Mouse (Mus musculus) liver, embryonic 12.5 days (tissue): Measurements from ENCODE around the gene Pfkm. TPM values are rescaled to one million over a fixed set of nuclear protein-coding genes. Genes with fewer than 3 reads are reported as not detected.

ENCODE experiments used
- ATAC-seq: fragments of 200-750 bp; cut with Nextera tagmentation; 2 replicates; pipeline ENCODE4 v1.8.0; 2017; ENCODE audit warnings: moderate number of reproducible peaks, mild to moderate bottlenecking, moderate library complexity
- H3K27ac ChIP-seq: fragments of 300-500 bp; sonication (generic); 2 replicates; pipeline ENCODE4 v1.5.1; 2016; ENCODE audit warnings: mild to moderate bottlenecking
- H3K27me3 ChIP-seq: fragments of 300-500 bp; sonication (generic); replicated peaks from 2 replicates; pipeline ENCODE4 v1.6.1; 2016; ENCODE audit warnings: mild to moderate bottlenecking, moderate library complexity
- H3K36me3 ChIP-seq: fragments of 300-500 bp; sonication (generic); 2 replicates; pipeline ENCODE4 v1.6.1; 2016; ENCODE audit warnings: mild to moderate bottlenecking, moderate library complexity
- H3K4me1 ChIP-seq: fragments of 300-500 bp; sonication (generic); 2 replicates; pipeline ENCODE4 v1.6.1; 2016
- H3K4me2 ChIP-seq: fragments of 300-500 bp; sonication (generic); 2 replicates; pipeline ENCODE4 v1.6.1; 2016; ENCODE audit warnings: mild to moderate bottlenecking, moderate library complexity
- H3K4me3 ChIP-seq: fragments of 300-500 bp; sonication (generic); 2 replicates; pipeline ENCODE4 v1.5.1; 2016; ENCODE audit warnings: mild to moderate bottlenecking, moderate library complexity
- H3K9ac ChIP-seq: fragments of 300-500 bp; sonication (generic); 2 replicates; pipeline ENCODE4 v1.6.1; 2016; ENCODE audit warnings: mild to moderate bottlenecking, moderate library complexity
- H3K9me3 ChIP-seq: fragments of 300-500 bp; sonication (generic); replicated peaks from 2 replicates; pipeline ENCODE4 v1.6.1; 2016; ENCODE audit warnings: mild to moderate bottlenecking, moderate library complexity
- WGBS: fragments of 180-500 bp; shearing (Covaris S2); methylation state at CpG from one replicate; pipeline ENCODE4 v1.1.7; 2016; ENCODE audit not compliant: insufficient replicate concordance; 5-methylcytosine and 5-hydroxymethylcytosine counted together
- polyA plus RNA-seq: library from polyadenylated mRNA; unstranded; fragments of >200 nt; fragmentation: Nextera tagmentation; extraction: Ambion mirVana; gene quantifications from 2 replicates; pipeline ENCODE4 v1.2.1, GENCODE M21; 2016

Gene Pfkm
- polyA plus RNA-seq, 1 experiment from 2014 or later, result 30.3 TPM

GRCm38 (mm10) chr15:98148356-98148755 lies 56.0 kb downstream of the Pfkm start:
- H3K4me1 ChIP-seq, result peaks cover 15% of the 10 kb centered on the region
- H3K4me3 ChIP-seq, result no peak overlapping the region
- H3K27me3 ChIP-seq, result peaks cover 13% of the 10 kb centered on the region; the same call in 1 of the 2 replicates
- H3K9me3 ChIP-seq, result no peaks in the 10 kb centered on the region
- H3K4me2 ChIP-seq, result no peak overlapping the region
- no peak overlapping the region for H3K27ac ChIP-seq
- no peak for ATAC-seq
- H3K36me3 ChIP-seq, result no peaks in the 10 kb centered on the region
- 65% methylated on average over 3 of the region's 3 CpGs for WGBS
- no peak overlapping the region for H3K9ac ChIP-seq

DNA sequence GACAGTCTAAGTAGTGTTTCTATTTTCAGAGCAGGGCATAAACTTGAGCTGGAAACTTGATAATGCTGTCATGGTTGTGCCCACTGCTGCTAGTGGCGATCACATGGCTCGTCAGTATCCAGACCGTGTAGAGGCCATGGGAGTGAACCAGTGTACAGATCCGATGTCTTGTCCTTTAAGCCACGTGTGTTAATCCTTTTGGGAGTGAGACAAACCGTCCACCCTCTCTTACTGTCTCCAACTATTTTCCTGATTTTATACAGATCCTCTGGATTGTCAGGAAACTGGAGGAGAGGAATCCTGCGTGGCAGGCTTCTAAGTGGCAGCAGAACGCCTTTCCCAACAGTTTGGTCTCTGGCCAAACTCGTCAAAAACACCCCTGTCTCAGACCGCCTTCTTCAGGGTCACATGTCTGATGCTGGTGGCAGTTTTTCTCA lies 56.8 kb downstream of the Pfkm start:
- no peak overlapping the region for H3K27ac ChIP-seq
- H3K4me3 ChIP-seq, result no peak overlapping the region
- H3K4me2 ChIP-seq, result no peak overlapping the region
- H3K36me3 ChIP-seq, result no peaks in the 10 kb centered on the region
- WGBS, result 58% methylated on average over 10 of the region's 10 CpGs
- ATAC-seq, result no peak
- H3K9me3 ChIP-seq, result no peaks in the 10 kb centered on the region
- peaks cover 13% of the 10 kb centered on the region; the same call in 1 of the 2 replicates for H3K27me3 ChIP-seq
- H3K9ac ChIP-seq, result no peak overlapping the region
- peaks cover 14% of the 10 kb centered on the region for H3K4me1 ChIP-seq

DNA sequence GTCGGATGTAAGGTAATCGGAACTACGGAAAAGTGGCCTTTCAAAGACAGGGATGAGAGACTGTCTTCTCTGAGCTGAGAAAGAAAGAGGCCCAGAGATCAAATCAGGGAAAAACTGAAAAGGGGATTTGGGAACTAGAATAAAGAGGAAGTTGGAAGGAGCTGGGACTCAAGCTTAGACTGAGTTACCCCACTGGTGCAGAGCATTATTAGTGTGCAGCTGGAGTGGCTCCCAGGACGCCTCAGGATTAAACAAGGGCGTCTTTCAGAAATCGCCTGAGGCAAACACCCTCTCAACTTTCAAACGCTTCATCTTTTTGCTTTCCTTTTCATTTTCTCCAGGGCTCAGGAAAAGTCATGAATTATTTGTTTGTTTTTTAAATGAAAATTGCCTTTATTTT lies 60.5 kb downstream of the Pfkm start:
- Histone ChIP-seq H3K4me1 (no peaks in the 10 kb centered on the region), H3K9me3 (no peaks in the 10 kb centered on the region), H3K36me3 (no peaks in the 10 kb centered on the region), H3K4me3 (no peak overlapping the region), H3K27me3 (peaks cover 13% of the 10 kb centered on the region), H3K9ac (no peak overlapping the region), H3K4me2 (no peak overlapping the region), H3K27ac (no peak overlapping the region)
- no peak for ATAC-seq
- WGBS, result 78% methylated on average over 7 of the region's 7 CpGs

DNA sequence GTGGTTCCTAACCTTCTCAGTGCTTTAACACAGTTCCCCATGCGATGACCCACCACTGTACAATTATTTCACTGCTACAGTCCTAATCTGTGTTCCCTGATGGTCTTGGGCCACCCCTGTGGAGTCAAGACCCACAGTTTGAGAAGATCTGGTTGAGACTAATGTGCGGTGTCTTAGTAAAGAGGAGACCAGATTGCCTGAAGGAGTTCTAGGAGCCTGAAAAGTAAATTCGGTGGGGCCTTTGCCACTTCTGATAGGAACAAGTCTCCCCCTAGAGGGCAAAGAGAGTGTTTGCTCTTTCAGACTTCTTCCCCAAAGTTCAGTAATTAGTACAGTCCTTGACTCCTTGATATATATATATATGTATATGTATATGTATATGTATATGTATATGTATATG lies 61.2 kb downstream of the Pfkm start:
- Histone ChIP-seq H3K4me2 (no peak overlapping the region), H3K27ac (no peak overlapping the region), H3K9me3 (no peaks in the 10 kb centered on the region), H3K4me3 (no peak overlapping the region), H3K27me3 (peaks cover 13% of the 10 kb centered on the region), H3K9ac (no peak overlapping the region), H3K4me1 (no peaks in the 10 kb centered on the region), H3K36me3 (no peaks in the 10 kb centered on the region)
- no peak for ATAC-seq
- 35% methylated on average over 3 of the region's 3 CpGs for WGBS

GRCm38 (mm10) chr15:98154146-98154545 lies 61.8 kb downstream of the Pfkm start:
- no peak overlapping the region for H3K4me2 ChIP-seq
- H3K4me3 ChIP-seq, result no peak overlapping the region
- peaks cover 13% of the 10 kb centered on the region for H3K27me3 ChIP-seq
- no peaks in the 10 kb centered on the region for H3K9me3 ChIP-seq
- ATAC-seq, result no peak
- H3K36me3 ChIP-seq, result no peaks in the 10 kb centered on the region
- no peaks in the 10 kb centered on the region for H3K4me1 ChIP-seq
- no peak overlapping the region for H3K27ac ChIP-seq
- no peak overlapping the region for H3K9ac ChIP-seq
- WGBS, result 52% methylated on average over 4 of the region's 4 CpGs

GRCm38 (mm10) chr15:98154631-98155030 lies 62.2 kb downstream of the Pfkm start:
- Histone ChIP-seq H3K4me2 (no peak overlapping the region), H3K4me3 (no peak overlapping the region), H3K36me3 (no peaks in the 10 kb centered on the region), H3K9ac (no peak overlapping the region), H3K27me3 (peaks cover 13% of the 10 kb centered on the region), H3K4me1 (no peaks in the 10 kb centered on the region), H3K27ac (no peak overlapping the region), H3K9me3 (no peaks in the 10 kb centered on the region)
- 60% methylated on average over 3 of the region's 3 CpGs for WGBS
- ATAC-seq, result no peak

GRCm38 (mm10) chr15:98155272-98155671 lies 62.9 kb downstream of the Pfkm start:
- Histone ChIP-seq H3K4me3 (no peak overlapping the region), H3K9ac (no peak overlapping the region), H3K36me3 (no peaks in the 10 kb centered on the region), H3K4me2 (no peak overlapping the region), H3K9me3 (no peaks in the 10 kb centered on the region), H3K27me3 (peaks cover 13% of the 10 kb centered on the region), H3K4me1 (no peaks in the 10 kb centered on the region), H3K27ac (no peak overlapping the region)
- ATAC-seq, result no peak
- 83% methylated on average over 5 of the region's 5 CpGs for WGBS

DNA sequence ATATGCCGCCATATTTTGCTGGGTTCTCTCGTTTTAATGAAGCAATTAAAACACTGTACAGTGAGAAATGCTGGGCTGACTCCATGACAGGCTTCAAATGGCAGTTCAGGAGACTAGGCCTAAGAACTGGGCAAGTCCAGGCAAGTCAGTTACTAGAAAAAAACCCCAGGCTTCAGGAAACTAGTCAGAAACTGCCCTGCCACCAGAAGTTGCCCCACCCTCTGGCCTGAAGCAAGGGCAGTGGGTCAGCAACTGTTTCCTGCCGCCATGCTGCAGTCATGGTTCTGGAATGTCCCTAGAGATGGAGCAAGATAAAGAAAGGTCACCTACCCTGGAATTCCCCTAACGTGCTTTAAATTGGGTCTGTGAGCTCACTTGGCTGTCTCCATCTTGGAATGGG lies 63.6 kb downstream of the Pfkm start:
- Histone ChIP-seq H3K27ac (no peak overlapping the region), H3K4me1 (peaks cover 4% of the 10 kb centered on the region; the same call in 1 of the 2 replicates), H3K27me3 (peaks cover 12% of the 10 kb centered on the region), H3K9me3 (no peaks in the 10 kb centered on the region), H3K36me3 (no peaks in the 10 kb centered on the region), H3K4me2 (no peak overlapping the region), H3K4me3 (no peak overlapping the region), H3K9ac (no peak overlapping the region)
- whole genome bisulfite sequencing, result 69% methylated on average over 4 of the region's 4 CpGs
- ATAC-seq, result no peak

DNA sequence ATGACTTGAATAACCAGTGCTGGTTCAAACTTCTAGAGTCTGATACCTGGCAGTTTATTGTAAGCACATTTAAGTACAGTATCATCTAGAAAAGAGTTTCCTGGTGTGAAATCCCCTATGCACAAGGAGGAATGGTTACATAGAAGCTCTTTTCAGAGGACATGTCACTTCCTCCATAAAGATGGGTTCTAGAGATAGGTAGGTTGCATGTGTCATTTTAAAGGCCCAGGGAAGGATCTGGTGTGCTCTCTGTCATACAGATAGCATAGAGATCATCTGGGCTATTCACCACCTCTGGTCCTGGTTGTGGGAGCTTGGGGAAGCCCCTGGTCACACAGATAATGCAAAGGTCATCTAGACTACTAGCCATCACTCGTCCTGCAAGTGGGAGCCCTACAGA lies 64.9 kb downstream of the Pfkm start:
- 35% methylated on average over 1 of the region's 1 CpGs for WGBS
- Histone ChIP-seq H3K36me3 (no peaks in the 10 kb centered on the region), H3K27ac (no peak overlapping the region), H3K9me3 (no peaks in the 10 kb centered on the region), H3K4me1 (peaks cover 6% of the 10 kb centered on the region; the same call in 1 of the 2 replicates), H3K9ac (no peak overlapping the region), H3K4me2 (no peak overlapping the region), H3K27me3 (peaks cover 11% of the 10 kb centered on the region; the same call in 1 of the 2 replicates), H3K4me3 (no peak overlapping the region)
- ATAC-seq, result no peak

GRCm38 (mm10) chr15:98161026-98161805 lies 68.8 kb downstream of the Pfkm start:
- H3K4me2 ChIP-seq, result no peak overlapping the region
- no peaks in the 10 kb centered on the region for H3K36me3 ChIP-seq
- WGBS, result 53% methylated on average over 19 of the region's 19 CpGs
- no peak overlapping the region for H3K27ac ChIP-seq
- H3K4me3 ChIP-seq, result no peak overlapping the region
- no peaks in the 10 kb centered on the region for H3K9me3 ChIP-seq
- peaks cover 6% of the 10 kb centered on the region; the same call in 1 of the 2 replicates for H3K4me1 ChIP-seq
- H3K9ac ChIP-seq, result no peak overlapping the region
- H3K27me3 ChIP-seq, result peaks cover 41% of the 10 kb centered on the region
- no peak for ATAC-seq

- Histone ChIP-seq H3K9me3 (no peaks in the 10 kb centered on the region), H3K9ac (no peak overlapping the region), H3K4me1 (peaks cover 9% of the 10 kb centered on the region), H3K27ac (no peak overlapping the region), H3K4me2 (no peak overlapping the region), H3K36me3 (no peaks in the 10 kb centered on the region), H3K4me3 (no peak overlapping the region), H3K27me3 (peaks cover 54% of the 10 kb centered on the region)
- no peak for ATAC-seq
- WGBS, result 45% methylated on average over 4 of the region's 4 CpGs
These were observed 70.2 kb downstream of the Pfkm start for GRCm38 (mm10) chr15:98162561-98162960.

DNA sequence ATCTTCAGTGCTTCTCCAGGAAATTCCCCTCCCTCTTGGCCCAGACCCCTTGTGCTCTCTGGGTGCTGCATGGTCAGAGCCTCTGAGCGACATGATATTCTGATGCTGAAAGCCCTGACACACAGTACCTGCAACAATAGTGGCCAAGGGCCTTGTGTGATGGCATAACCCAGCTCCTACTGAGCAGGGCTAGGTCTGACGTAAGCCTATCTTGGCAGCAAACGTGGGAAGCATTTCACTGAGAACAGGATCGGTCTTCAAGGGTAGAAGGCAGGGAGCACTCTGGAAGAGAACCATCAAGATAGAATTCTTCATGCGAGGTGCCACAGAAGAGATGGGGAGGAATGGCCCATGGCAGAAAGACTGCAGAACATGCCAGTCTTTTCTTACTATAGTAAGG lies 73.1 kb downstream of the Pfkm start, which contains the start of gene Asb8:
Asb8 (minus strand) TSS at position 101 of the 400 bp plus-strand sequence.
- WGBS, result 60% methylated on average over 5 of the region's 5 CpGs

More for the DNA sequence above, 73.1 kb downstream of the Pfkm start, which contains the start of gene Asb8:
- no peak within 1 kb of the TSS for H3K27ac ChIP-seq
- peaks cover 83% of the 10 kb centered on the region for H3K27me3 ChIP-seq
- H3K36me3 ChIP-seq, result no peaks in the 10 kb centered on the region
- no peak for ATAC-seq
- H3K4me1 ChIP-seq, result peaks cover 13% of the 10 kb centered on the region
- no peak within 1 kb of the TSS for H3K4me2 ChIP-seq
- H3K4me3 ChIP-seq, result no peak within 1 kb of the TSS
- H3K9ac ChIP-seq, result no peak within 1 kb of the TSS
- H3K9me3 ChIP-seq, result no peaks in the 10 kb centered on the region
